Mouse (Mus musculus) adrenal gland (tissue): Measurements from ENCODE around the gene Madcam1.

Experiments used
- intact Hi-C: fragments of 180-260 bp; cut with DNase I; formaldehyde crosslinking; loops from one replicate; pipeline ENCODE4 v1.15.1; 2025

Madcam1 gene

GRCm38 (mm10) chr10:79707759-79708158 is 43.4 kb downstream of the Madcam1 start:
- intact Hi-C loops = loop anchor here (5.0 kb wide), 1 partner anchor 75 kb away; no protein-coding TSS in a partner anchor

- intact Hi-C loops = loop anchor here (5.0 kb wide), 1 partner anchor 74 kb away; no protein-coding TSS in a partner anchor
Measured at GRCm38 (mm10) chr10:79708668-79709067, 44.3 kb downstream of the Madcam1 start.

GRCm38 (mm10) chr10:79709307-79709706 is 44.9 kb downstream of the Madcam1 start:
- intact Hi-C loops = loop anchor here (5.0 kb wide), 1 partner anchor 73 kb away; no protein-coding TSS in a partner anchor

- intact Hi-C loops = no loop called here
Measured at GRCm38 (mm10) chr10:79712029-79712428, 47.7 kb downstream of the Madcam1 start.

- intact Hi-C loops = no loop called here
Measured at GRCm38 (mm10) chr10:79712499-79713126, 48.3 kb downstream of the Madcam1 start.

GRCm38 (mm10) chr10:79713163-79713562 is 48.8 kb downstream of the Madcam1 start:
- intact Hi-C loops = no loop called here

GRCm38 (mm10) chr10:79714996-79715395 is 50.6 kb downstream of the Madcam1 start:
- intact Hi-C loops = no loop called here

- intact Hi-C loops = no loop called here
Measured at GRCm38 (mm10) chr10:79716254-79716987, 52.1 kb downstream of the Madcam1 start, which contains the start of gene Hcn2. TSS of gene Hcn2 (plus strand) at chr10:79716634.

GRCm38 (mm10) chr10:79716988-79717355 is 52.6 kb downstream of the Madcam1 start:
- intact Hi-C loops = no loop called here

- intact Hi-C loops = no loop called here
Measured at GRCm38 (mm10) chr10:79717640-79718357, 53.4 kb downstream of the Madcam1 start.
